Mouse (Mus musculus): ENCODE measurements around the gene Slc8a2.

DNA sequence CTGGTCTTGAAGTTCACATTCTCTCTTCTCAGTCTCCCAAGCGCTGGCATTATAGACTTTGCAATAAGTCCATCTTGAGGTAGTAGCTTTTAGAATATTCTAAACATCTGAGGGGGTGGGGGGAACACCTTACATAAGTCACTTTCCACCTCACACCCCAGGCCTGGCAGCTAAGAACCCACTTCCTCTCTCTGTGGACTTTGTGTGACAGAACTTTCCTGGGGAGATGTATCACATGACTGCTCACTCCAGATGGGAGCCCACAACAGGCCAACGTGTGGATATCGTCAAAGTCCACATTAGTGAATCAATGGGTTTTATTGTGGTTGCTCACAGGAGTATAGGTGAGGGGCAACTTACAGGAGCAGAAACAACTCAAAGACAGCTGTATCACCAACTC, 64.1 kb downstream of the Slc8a2 start:
- TF ChIP-seq CEBPB (IDR thresholded peaks at IDR 0.05; ENCODE audit: insufficient read depth, poor library complexity, severe bottlenecking) (no peak), POLR2A (IDR thresholded peaks at IDR 0.05; ENCODE audit: insufficient read length, low read depth) (no peak), TCF12 (IDR thresholded peaks at IDR 0.05; ENCODE audit: insufficient read depth, poor library complexity, severe bottlenecking) (no peak), MAX (IDR thresholded peaks at IDR 0.05; ENCODE audit: low read depth) (no peak), USF1 (IDR thresholded peaks at IDR 0.05; ENCODE audit: low read depth) (no peak), E2F4 (IDR thresholded peaks at IDR 0.05; ENCODE audit: insufficient read depth) (no peak), TCF3 (IDR thresholded peaks at IDR 0.05; ENCODE audit: insufficient read length, low read depth) (no peak)

Measured in myocyte (in vitro differentiated cells).